ENCODE assay signal across 12 mouse cellular contexts in the genomic region with DNA sequence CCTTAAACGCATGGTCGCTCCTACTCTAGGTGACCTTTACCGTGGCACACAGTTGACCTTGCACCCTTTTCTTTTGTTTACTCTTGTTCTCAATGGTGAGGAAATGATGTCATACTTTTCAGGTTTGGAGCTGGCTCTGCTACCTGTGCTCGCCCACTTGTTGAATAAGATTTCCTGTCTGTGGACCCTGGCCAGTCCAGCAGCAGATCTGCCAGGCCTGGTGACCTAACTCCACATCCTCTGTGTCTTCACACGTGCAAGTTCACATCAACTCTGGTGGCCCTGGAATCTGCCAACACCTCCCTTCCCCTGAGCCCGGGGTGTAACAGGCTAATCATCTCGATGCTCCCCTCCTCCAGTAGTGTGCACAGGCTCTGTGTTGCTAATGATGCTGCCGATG.
DNase-seq lines count a peak whose midpoint lies in the region; ATAC-seq and TF ChIP-seq lines count a peak whose summit lies in the region.
"Had no signal": no experiment of that assay in that cellular context is flagged by ENCODE, and none has a peak within 500 bp of the region (broad histone marks: within the 10 kb centered on the region; RNA-seq: fewer than 3 reads in every experiment).

No protein-coding gene starts in this region.

- H3K9me3 ChIP-seq in heart, embryonic 14.5 days (ENCODE audit: control insufficient read depth, low read length), result no peaks in the 10 kb centered on the region
- H3K9me3 ChIP-seq in neural tube, embryonic 15.5 days (replicated peaks), result no peaks in the 10 kb centered on the region
- no peaks in the 10 kb centered on the region for H3K9me3 ChIP-seq in liver, embryonic 14.5 days (ENCODE audit: control insufficient read depth, low read length)
- no peaks in the 10 kb centered on the region for H3K9me3 ChIP-seq in stomach, postnatal 0 days (ENCODE audit: control insufficient read depth, low read length)

- 30% methylated on average over 8 of the region's 8 CpGs for WGBS in heart, embryonic 14.5 days
- 85% methylated on average over 8 of the region's 8 CpGs for WGBS in neural tube, embryonic 15.5 days
- 47% methylated on average over 8 of the region's 8 CpGs for WGBS in liver, embryonic 14.5 days (ENCODE audit: insufficient replicate concordance)
- WGBS in stomach, postnatal 0 days, result 50% methylated on average over 8 of the region's 8 CpGs

- no peak overlapping the region for H3K27ac ChIP-seq in heart, embryonic 14.5 days (replicated peaks in 1 of 2; ENCODE audit: control insufficient read depth in 1 of 2, insufficient read depth in 1 of 2, low read depth in 2 of 2, low read length in 2 of 2)
- H3K27ac ChIP-seq in neural tube, embryonic 15.5 days (replicated peaks), result peak overlapping the region; percentile 42
- H3K27ac ChIP-seq in liver, embryonic 14.5 days, result no peak overlapping the region
- no peak overlapping the region for H3K27ac ChIP-seq in stomach, postnatal 0 days (replicated peaks)

- H3K36me3 ChIP-seq in heart, embryonic 14.5 days (ENCODE audit: control insufficient read depth, insufficient read depth, low read length), result no peaks in the 10 kb centered on the region
- no peaks in the 10 kb centered on the region for H3K36me3 ChIP-seq in neural tube, embryonic 15.5 days
- H3K36me3 ChIP-seq in liver, embryonic 14.5 days (replicated peaks; ENCODE audit: control insufficient read depth, insufficient read depth, low read depth), result no peaks in the 10 kb centered on the region
- H3K36me3 ChIP-seq in stomach, postnatal 0 days (ENCODE audit: control insufficient read depth, insufficient read depth, low read length), result no peaks in the 10 kb centered on the region

- DNase-seq in heart, adult 8-10 months (ENCODE audit: low spot score), result no peak
- no peak for DNase-seq in neural tube, embryonic 10.5 days (ENCODE audit: extremely low spot score, low spot score)
- DNase-seq in liver, embryonic 14.5 days (ENCODE audit: low read depth in 3 of 3, low spot score in 3 of 3), result no peak
- no peak for DNase-seq in stomach, postnatal 0 days (ENCODE audit: low spot score)
- DNase-seq in thymus, postnatal 4 days, result no peak
- DNase-seq: adrenal gland, adult 2 months; cerebellum, adult 18-20 months; kidney, postnatal 14 days; left cerebral cortex, postnatal 4 days had no signal

- H3K4me3 ChIP-seq in heart, embryonic 14.5 days (ENCODE audit: control insufficient read depth in 1 of 2, insufficient read depth in 1 of 2, low read depth in 1 of 2, low read length in 2 of 2), result no peak overlapping the region
- H3K4me3 ChIP-seq in neural tube, embryonic 15.5 days (replicated peaks), result no peak overlapping the region
- no peak overlapping the region for H3K4me3 ChIP-seq in liver, embryonic 14.5 days (ENCODE audit: insufficient read depth in 1 of 2, low read depth in 2 of 2, low read length in 2 of 2)
- H3K4me3 ChIP-seq in stomach, postnatal 0 days (ENCODE audit: low read depth, low read length), result no peak overlapping the region

- no peaks in the 10 kb centered on the region for H3K27me3 ChIP-seq in heart, embryonic 14.5 days (ENCODE audit: control insufficient read depth, insufficient read depth, low read length)
- no peaks in the 10 kb centered on the region for H3K27me3 ChIP-seq in neural tube, embryonic 15.5 days (replicated peaks)
- no peaks in the 10 kb centered on the region for H3K27me3 ChIP-seq in liver, embryonic 14.5 days (ENCODE audit: control insufficient read depth, insufficient read depth, low read length)
- H3K27me3 ChIP-seq in stomach, postnatal 0 days (ENCODE audit: control insufficient read depth, insufficient read depth, low read length), result no peaks in the 10 kb centered on the region

- H3K4me2 ChIP-seq in heart, embryonic 14.5 days (ENCODE audit: low read length), result peak overlapping the region; percentile 37
- H3K4me2 ChIP-seq in neural tube, embryonic 15.5 days, result no peak overlapping the region
- H3K4me2 ChIP-seq in liver, embryonic 14.5 days (ENCODE audit: low read depth), result no peak overlapping the region
- H3K4me2 ChIP-seq in stomach, postnatal 0 days (replicated peaks; ENCODE audit: low read depth), result no peak overlapping the region

- ATAC-seq in heart, embryonic 14.5 days (ENCODE audit: insufficient number of reproducible peaks, insufficient read depth, low FRiP score, low read depth), result peak; percentile 57; the same call in 1 of the 2 replicates
- no peak for ATAC-seq in neural tube, embryonic 15.5 days (ENCODE audit: low FRiP score)
- ATAC-seq in liver, embryonic 14.5 days (ENCODE audit: insufficient read depth), result 0 out of 2 replicates have a peak, but pooled peaks have one; percentile 33
- peak; percentile 61; the same call in 1 of the 2 replicates for ATAC-seq in stomach, postnatal 0 days (ENCODE audit: low FRiP score, low TSS enrichment)
- no peak for ATAC-seq in cerebellum, adult (ENCODE audit: insufficient number of reproducible peaks, low FRiP score, low TSS enrichment)

- peaks cover 14 to 17% of the 10 kb centered on the region in 2 experiments for H3K4me1 ChIP-seq in heart, embryonic 14.5 days (ENCODE audit: control insufficient read depth in 2 of 2, insufficient read depth in 2 of 2, low read length in 2 of 2)
- peaks cover 7% of the 10 kb centered on the region for H3K4me1 ChIP-seq in neural tube, embryonic 15.5 days
- peaks cover 0 to 12% of the 10 kb centered on the region in 2 experiments; a peak in 2 of 4 replicates for H3K4me1 ChIP-seq in liver, embryonic 14.5 days (replicated peaks; ENCODE audit: control insufficient read depth in 2 of 2, insufficient read depth in 2 of 2, low read length in 1 of 2)
- peaks cover 4% of the 10 kb centered on the region; the same call in 1 of the 2 replicates for H3K4me1 ChIP-seq in stomach, postnatal 0 days (replicated peaks; ENCODE audit: control insufficient read depth, insufficient read depth)

- TF ChIP-seq EP300 in liver, embryonic 14.5 days (IDR thresholded peaks at IDR 0.05; ENCODE audit: low read depth), result no peak
- TF ChIP-seq EP300 in stomach, postnatal 0 days (optimal IDR thresholded peaks at IDR 0.05), result no peak

- TF ChIP-seq CTCF in liver, embryonic 14.5 days (IDR thresholded peaks at IDR 0.05; ENCODE audit: low read depth), result no peak
- no peak for TF ChIP-seq CTCF in stomach, postnatal 0 days (IDR thresholded peaks at IDR 0.05; ENCODE audit: low read depth)

- no peak overlapping the region for H3K9ac ChIP-seq in heart, embryonic 14.5 days (ENCODE audit: low read length)
- no peak overlapping the region for H3K9ac ChIP-seq in neural tube, embryonic 15.5 days (replicated peaks)
- no peak overlapping the region for H3K9ac ChIP-seq in liver, embryonic 14.5 days (replicated peaks)
- no peak overlapping the region for H3K9ac ChIP-seq in stomach, postnatal 0 days (ENCODE audit: low read length)

Comparison
In these comparisons a context has a peak if more than half of its experiments do, and no peak if none do; other contexts are left out.
1. ATAC-seq: peak in heart, embryonic 14.5 days (single experiment), liver, embryonic 14.5 days (single experiment) and stomach, postnatal 0 days (single experiment); none in neural tube, embryonic 15.5 days (single experiment) and cerebellum, adult (single experiment).